9 mouse cellular contexts compared by ENCODE assay signal in genomic region chr3:33956625-33957023, GRCm38 (mm10).
DNase-seq lines count a peak whose midpoint lies in the region; ATAC-seq lines count a peak whose summit lies in the region.
"Had no signal": no experiment of that assay in that cellular context is flagged by ENCODE, and none has a peak within 500 bp of the region (broad histone marks: within the 10 kb centered on the region; RNA-seq: fewer than 3 reads in every experiment).

No protein-coding gene starts in this region.

- 0 out of 2 replicates have a peak, but pooled peaks have one; percentile 17 for ATAC-seq in hindbrain, embryonic 13.5 days (ENCODE audit: low FRiP score)
- ATAC-seq in hindbrain, embryonic 11.5 days (ENCODE audit: low FRiP score), result no peak; the same call in 1 of the 2 replicates
- ATAC-seq in CD4-positive, CD25-positive, alpha-beta regulatory T cell, adult 4 months, result peak; percentile 48
- peak; percentile 58 for ATAC-seq in activated CD4-positive, CD25-positive, alpha-beta regulatory T cell, adult 4 months
- peak; percentile 8; the same call in 1 of the 2 replicates for ATAC-seq in midbrain, embryonic 13.5 days

- WGBS in hindbrain, embryonic 13.5 days, result 49% methylated on average over 3 of the region's 3 CpGs
- WGBS in hindbrain, embryonic 11.5 days, result 52% methylated on average over 3 of the region's 3 CpGs
- 54% methylated on average over 3 of the region's 3 CpGs for WGBS in midbrain, embryonic 13.5 days

- H3K4me3 ChIP-seq in hindbrain, embryonic 13.5 days, result no peak overlapping the region
- no peak overlapping the region for H3K4me3 ChIP-seq in hindbrain, embryonic 11.5 days (ENCODE audit: low read depth, low read length)
- no peak overlapping the region for H3K4me3 ChIP-seq in midbrain, embryonic 13.5 days (replicated peaks)

- no peaks in the 10 kb centered on the region for H3K9me3 ChIP-seq in hindbrain, embryonic 13.5 days
- no peaks in the 10 kb centered on the region for H3K9me3 ChIP-seq in hindbrain, embryonic 11.5 days (ENCODE audit: control insufficient read depth, low read length)
- H3K9me3 ChIP-seq in midbrain, embryonic 13.5 days, result no peaks in the 10 kb centered on the region
- H3K9me3 ChIP-seq: heart, embryonic 10.5 days had no signal

- no peak overlapping the region for H3K27ac ChIP-seq in hindbrain, embryonic 13.5 days
- H3K27ac ChIP-seq in hindbrain, embryonic 11.5 days (ENCODE audit: low read depth, low read length), result no peak overlapping the region
- H3K27ac ChIP-seq in midbrain, embryonic 13.5 days, result no peak overlapping the region
- H3K27ac ChIP-seq: heart, embryonic 10.5 days had no signal

- H3K9ac ChIP-seq in hindbrain, embryonic 13.5 days, result no peak overlapping the region
- H3K9ac ChIP-seq in hindbrain, embryonic 11.5 days (ENCODE audit: low read depth, low read length), result no peak overlapping the region
- no peak overlapping the region for H3K9ac ChIP-seq in midbrain, embryonic 13.5 days (replicated peaks)
- H3K9ac ChIP-seq: lung, embryonic 14.5 days had no signal

- H3K27me3 ChIP-seq in hindbrain, embryonic 13.5 days, result peaks cover 17% of the 10 kb centered on the region
- peaks cover 13% of the 10 kb centered on the region for H3K27me3 ChIP-seq in hindbrain, embryonic 11.5 days (ENCODE audit: control insufficient read depth, insufficient read depth, low read length)
- H3K27me3 ChIP-seq in midbrain, embryonic 13.5 days, result peaks cover 17% of the 10 kb centered on the region

- H3K4me2 ChIP-seq in hindbrain, embryonic 13.5 days, result peak overlapping the region; percentile 48
- H3K4me2 ChIP-seq in hindbrain, embryonic 11.5 days (replicated peaks; ENCODE audit: low read depth, low read length), result no peak overlapping the region
- peak overlapping the region; percentile 47; the same call in 1 of the 2 replicates for H3K4me2 ChIP-seq in midbrain, embryonic 13.5 days (replicated peaks)

- DNase-seq in hindbrain, embryonic 11.5 days (ENCODE audit: low spot score), result no peak
- no peak for DNase-seq in cerebellum, adult 8-10 months
- no peak for DNase-seq in adrenal gland, postnatal 4 days (ENCODE audit: low spot score in 2 of 2)

- no peaks in the 10 kb centered on the region for H3K36me3 ChIP-seq in hindbrain, embryonic 13.5 days
- no peaks in the 10 kb centered on the region for H3K36me3 ChIP-seq in hindbrain, embryonic 11.5 days (ENCODE audit: control insufficient read depth, insufficient read depth, low read length)
- H3K36me3 ChIP-seq in midbrain, embryonic 13.5 days, result no peaks in the 10 kb centered on the region
- H3K36me3 ChIP-seq: heart, embryonic 10.5 days had no signal

- H3K4me1 ChIP-seq in hindbrain, embryonic 13.5 days (replicated peaks), result peaks cover 11% of the 10 kb centered on the region
- H3K4me1 ChIP-seq in hindbrain, embryonic 11.5 days (replicated peaks; ENCODE audit: control insufficient read depth, insufficient read depth, low read length), result peaks cover 2% of the 10 kb centered on the region; the same call in 1 of the 2 replicates
- H3K4me1 ChIP-seq in midbrain, embryonic 13.5 days (replicated peaks), result peaks cover 11% of the 10 kb centered on the region
